Mouse (Mus musculus) right cerebral cortex, adult 18-20 months (tissue): ENCODE results near the gene Grasp.
A peak's percentile ranks its signal among the peaks of the same experiment; 100 is the strongest.

Experiments used
- DNase-seq: peaks from one replicate; pipeline ENCODE4 v3.0.0; 2022; ENCODE audit warnings: mixed read lengths

The Grasp gene

DNA sequence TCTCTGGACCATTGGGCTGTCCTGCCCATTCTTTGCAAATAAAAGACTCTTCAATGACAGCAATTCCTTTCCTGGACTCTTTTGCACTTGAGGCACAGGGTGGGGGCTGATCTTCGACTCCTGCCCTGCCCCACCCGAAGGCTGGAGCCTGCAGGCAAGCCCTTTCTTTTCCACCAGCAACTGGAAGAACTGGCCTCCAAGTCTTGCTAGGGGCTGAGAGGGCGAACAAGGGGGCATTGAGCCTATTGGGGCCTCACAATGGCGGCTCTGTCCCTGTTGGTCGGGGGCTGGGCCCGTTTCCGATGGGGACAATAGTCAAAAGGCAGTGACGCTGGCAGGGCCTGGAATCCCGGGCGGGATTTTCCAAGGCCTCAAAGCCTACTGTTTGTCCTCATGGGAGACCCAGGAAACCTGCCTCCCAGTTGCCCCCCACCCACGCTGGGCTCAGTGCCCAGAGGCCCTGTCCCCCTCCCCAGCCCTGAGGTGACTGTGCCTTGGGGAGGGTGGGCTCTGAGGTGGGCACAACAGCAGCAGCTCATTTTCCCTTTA lies 53.4 kb downstream of the Grasp start:
- DNase-seq: peak; percentile 67

- DNase-seq: no peak
Observed at GRCm38 (mm10) chr15:101278589-101278988, 54.6 kb downstream of the Grasp start.

DNA sequence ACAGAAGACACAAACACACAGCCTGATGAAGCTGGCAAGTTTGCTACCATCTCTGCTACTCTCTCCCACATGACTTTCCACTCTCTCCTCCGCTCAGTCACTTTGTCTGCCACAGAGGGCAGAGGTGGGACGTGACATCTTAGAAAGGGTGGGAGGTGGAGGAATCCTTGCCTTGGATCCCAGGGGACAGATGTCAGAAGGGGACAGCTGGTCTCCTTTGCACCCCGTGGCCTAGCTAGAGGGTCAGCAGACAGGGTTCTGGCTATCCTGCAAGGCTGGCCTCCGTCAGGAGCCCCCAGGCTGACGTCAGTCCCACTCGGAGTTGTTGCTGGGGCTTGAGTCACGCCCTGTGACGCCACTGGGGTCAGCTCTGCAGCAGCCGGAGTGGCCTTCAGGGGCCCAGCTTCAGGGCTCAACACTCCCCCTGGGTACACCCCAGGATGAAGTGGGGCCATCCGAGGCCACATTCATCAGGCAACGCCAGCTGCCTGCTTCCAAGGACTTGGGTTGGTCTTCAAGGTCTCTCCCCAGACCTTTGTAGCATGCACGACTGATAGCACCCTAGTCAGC lies 55.5 kb downstream of the Grasp start:
- DNase-seq: no peak
